Mouse (Mus musculus): ENCODE measurements around the gene Ssb.

Ssb gene

DNA sequence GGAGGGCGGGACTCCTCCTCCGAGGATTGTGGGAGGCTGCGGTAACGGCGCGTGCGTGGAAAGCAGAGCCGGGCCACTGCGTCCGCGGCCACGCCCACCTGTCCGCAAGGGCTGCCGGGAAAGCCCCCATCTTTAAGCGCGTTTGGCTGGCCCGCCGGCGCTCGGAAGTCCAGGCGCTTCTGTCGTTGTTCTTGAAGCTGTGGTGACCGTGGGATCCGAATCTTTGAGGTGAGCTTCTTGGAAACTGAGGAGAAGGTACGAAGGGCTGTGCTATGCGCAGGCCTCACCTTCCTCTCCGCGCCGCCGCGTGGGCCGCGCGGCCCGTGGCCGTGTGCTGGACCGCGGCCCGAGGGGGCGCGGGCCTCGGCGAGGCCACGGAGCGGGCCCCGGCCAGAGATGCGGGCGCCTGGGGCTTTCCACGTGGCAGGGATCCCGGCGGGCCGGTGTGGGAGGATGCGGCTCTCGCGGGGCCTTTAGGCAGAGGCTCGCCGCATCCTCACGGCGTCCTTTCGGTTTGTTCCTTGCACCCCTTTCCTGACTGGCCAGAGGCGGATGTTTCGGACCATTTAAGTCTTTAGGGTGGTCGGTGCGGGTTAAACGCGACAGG, at the start of gene Ssb:
Gene Ssb, plus strand, starts transcription at position 78 of the 607 bp plus-strand sequence.
- peak; percentile 78 to 87 for DNase-seq (ENCODE audit: low spot score in 2 of 2)

DNA sequence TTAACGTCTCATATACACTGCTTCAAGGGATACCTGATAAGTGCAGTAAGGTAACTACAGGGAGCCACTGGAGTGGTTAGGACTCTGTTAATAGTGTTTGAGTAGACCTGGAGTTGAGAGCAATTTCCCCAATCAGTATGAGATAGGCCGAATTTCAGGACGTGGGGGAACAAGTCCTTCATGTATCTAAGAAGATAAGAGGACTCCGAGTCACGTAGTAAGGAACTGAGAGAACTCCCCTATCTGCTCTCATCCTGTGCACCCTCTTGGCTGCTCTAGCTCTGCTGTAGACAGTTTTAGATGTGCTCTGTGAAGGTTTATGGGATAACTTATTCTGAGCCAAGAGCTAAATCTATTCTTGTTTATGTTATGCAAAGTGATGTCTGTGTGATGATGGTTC, 44.8 kb upstream of the Ssb start:
- no peak for DNase-seq (ENCODE audit: low spot score in 2 of 2)

DNA sequence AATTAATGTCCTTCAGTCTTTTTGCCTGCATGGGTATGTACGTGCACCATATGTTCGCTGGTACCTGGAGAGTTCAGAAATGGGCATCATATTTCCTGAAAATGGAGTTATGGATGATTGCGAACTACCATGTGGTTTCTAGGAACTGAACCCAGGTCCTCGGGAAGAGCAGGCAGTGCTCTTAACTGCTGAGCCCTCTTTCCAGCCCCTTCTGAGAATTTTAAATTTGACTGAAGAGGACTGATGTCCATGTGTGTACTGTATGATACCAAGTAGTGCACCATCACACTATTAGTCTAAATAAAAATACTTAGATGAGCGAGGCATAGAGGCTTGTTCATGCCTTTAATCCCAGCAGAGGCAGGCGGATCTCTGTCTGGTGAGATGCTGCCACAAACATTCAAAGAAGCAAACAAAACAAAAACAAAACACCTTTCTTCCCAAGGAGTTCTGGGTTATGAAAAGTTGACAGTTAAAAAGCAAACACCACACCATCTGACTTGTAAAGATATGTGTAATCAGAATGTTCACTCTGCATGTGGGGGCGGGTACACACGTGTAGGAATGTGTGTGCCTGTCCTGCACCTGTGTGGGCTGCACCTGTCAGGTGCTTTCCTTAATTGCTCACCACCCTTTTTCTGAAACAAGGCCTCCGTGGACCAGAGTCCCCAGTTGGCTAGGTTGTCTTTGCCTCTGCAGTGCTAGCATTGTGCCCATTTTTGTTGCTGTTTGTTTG, 42.8 kb upstream of the Ssb start:
- no peak for DNase-seq (ENCODE audit: low spot score in 2 of 2)

DNA sequence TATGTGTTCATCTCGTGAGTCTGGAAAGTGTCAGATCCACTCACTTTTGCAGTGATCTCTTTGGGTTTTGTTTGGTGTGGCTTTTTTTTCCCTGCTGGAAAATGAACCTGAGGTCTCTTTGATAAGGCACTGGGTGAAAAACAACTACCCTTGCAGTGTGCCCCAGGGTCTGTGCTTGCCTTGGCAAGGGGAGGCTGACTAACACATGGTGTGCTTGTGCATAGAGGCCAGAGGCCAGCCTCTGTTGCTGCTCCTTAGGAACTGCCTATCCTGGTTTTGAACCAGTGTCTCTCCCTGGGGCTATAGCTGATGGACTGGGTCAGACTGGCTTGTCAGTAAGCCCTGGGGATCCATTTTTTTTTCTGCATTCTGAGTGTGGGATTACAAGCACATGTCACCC, 41.2 kb upstream of the Ssb start:
- no peak for DNase-seq (ENCODE audit: low spot score in 2 of 2)

DNA sequence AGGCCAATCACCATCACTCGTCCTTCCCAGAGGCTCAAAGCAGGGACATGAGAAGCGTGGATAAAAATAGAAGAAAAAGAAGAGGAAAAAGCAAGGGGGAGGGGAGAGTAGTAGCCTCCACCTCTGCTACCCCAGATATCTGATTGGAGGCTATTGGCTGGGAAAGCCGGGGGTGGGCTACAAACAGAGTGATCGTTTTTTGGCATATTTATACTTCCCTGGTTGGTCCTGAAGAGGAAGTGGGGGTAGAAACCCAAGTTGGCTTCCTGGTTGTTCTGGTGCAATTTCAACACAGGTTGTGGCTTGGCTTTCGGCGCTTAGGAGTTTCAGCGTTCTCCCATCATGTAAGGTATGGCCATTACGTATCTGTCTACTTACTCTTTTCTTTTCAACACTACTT, 39.7 kb upstream of the Ssb start, which contains the start of gene Klhl23:
Gene Klhl23, plus strand, starts transcription at position 234 of the 400 bp plus-strand sequence.
- no peak for DNase-seq (ENCODE audit: low spot score in 2 of 2)

DNA sequence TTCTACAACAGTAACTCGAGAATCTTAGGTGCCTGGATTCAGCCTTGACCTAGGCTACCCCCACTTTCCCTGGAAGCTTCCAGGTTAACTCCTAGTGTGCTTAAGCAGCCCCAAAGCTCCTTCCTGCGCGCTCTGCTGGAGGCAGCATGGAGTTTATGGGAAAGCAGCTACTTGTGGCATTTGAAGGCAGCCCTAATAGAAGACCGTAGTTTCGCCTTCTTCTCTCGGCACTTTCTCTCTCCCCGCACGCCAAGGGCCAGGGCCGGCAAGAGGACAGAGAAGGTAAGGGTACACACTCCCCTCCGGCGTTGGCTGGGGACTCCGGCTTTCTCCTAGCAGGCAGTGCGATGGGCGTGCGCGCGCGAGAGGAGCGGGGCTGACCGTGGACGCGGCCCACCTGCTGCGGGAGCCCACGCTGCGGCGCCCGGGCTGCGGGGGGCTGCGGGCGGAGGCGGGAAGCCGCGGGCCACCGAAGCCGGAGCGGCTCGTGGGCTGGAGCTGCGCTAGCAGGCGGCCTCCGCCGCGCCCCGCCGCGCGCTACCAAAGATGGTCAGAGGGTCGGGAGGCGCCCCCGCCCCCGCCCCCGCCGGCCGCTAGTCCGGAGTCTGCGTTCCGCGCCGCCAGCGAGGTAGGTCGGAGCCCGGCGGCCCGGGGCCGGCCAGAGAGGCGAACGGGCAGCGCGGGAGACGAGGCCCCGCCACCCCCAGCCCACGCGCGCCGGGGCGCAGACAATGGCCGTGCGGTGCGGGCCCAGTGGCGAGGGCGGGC, 38.8 kb upstream of the Ssb start:
- peak; percentile 1 to 63 for DNase-seq (ENCODE audit: low spot score in 2 of 2)

DNA sequence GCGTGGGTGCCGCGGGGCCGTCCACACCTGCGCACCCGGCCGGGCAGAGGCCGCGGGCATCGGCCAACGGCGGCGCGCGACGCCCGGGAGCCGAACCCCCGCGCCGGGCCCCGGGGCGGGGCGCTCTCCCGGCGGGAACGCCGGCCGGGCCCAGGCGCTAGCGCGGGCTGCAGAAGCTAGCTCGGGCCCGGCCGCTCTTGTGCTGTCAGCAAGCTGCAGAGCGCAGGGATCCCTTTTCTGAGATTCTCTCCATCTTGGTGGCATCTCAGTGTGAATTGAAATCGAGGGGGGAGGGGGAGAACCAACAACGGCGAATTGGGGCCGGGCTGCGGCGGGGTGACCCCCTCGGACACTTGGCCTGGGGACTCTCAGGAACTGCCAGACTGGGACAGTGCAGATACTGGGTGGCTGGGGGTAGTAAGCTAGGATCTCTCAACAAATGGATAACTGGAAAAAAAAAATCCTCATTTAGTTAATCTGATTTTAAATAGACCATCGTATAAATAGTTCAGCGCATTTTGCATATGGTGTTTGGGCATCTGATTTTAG, 38.2 kb upstream of the Ssb start:
- peak; percentile 2 to 35 for DNase-seq (ENCODE audit: low spot score in 2 of 2)

DNA sequence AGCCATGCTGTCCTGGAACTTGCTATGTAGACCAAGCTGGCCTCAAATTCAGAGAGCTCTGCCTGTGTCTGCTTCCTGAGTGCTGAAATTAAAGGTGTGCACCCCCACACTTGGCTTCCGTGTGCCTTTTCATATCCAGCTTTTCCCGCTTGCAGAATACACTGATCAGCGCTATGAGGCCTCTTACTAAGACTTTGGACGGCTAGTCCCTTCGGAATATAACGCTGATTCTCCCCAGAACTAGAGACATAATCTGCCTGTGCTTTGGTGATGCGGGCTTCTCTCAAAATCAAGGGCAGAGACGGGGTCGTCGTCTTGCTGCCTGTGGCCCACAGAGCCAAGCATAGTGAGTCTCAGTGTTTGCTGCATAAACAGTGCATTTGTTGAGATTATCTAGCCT, 35.5 kb upstream of the Ssb start:
- DNase-seq (ENCODE audit: low spot score in 2 of 2) = no peak

DNA sequence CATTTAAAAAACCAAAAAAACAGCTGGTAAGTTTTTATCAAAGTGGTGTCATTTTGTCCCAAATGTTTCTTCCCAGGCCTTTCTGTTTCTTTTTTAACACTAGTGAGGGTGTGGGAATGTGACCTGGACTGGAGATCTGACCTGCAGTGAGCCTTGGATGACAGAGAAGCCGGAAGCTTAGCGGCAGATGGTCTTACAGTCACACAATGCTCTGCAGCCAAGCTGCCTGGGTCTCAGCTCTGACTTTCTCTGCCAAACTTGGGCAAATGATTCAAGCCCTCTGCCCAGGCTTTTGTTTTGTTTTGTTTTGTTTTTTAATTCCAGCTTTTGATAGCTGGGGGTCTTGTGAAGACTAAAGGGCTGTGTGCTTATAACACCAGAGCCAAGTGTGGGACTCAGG, 35.0 kb upstream of the Ssb start:
- DNase-seq (ENCODE audit: low spot score in 2 of 2) = no peak

DNA sequence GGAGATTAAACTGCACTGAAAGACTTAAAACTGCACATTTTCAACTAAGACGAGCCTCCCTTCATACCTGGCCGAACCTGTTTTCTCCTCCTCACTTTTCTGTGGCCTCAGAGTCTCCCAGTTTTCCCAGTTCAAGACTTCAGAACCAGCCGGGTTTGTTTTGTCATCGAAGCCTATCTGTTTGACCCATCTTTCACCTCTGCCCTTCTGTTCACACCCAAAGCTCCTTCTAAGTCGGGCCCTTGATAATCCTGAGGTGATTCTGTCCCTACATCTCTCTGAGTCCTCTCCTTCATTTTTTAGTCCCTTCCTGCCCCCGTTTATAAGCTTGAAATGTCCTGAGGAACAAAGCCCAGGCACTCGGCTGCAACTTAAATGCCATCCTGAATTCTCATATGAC, 33.3 kb upstream of the Ssb start:
- DNase-seq (ENCODE audit: low spot score in 2 of 2) = peak in 1 of 2 experiments; percentile 5

DNA sequence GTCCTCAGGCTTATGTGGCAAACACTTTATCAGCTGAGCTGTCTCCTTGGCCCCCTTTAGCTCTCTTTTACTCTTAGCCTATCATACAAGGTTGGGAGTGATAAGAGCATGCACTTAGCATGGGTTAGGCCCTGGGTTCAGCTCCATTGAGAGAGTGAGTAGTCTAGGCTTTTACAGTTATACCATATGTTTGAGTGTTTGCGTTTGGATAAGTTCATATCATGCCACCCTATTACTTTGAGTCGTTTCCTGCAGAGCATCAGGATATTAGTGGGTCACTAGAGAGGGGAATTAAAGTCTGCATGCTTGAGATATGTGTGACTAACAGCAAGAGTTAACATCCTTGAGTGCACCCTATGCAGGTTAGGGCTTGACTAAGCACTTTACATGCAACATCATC, 31.7 kb upstream of the Ssb start:
- DNase-seq (ENCODE audit: low spot score in 2 of 2) = no peak

DNA sequence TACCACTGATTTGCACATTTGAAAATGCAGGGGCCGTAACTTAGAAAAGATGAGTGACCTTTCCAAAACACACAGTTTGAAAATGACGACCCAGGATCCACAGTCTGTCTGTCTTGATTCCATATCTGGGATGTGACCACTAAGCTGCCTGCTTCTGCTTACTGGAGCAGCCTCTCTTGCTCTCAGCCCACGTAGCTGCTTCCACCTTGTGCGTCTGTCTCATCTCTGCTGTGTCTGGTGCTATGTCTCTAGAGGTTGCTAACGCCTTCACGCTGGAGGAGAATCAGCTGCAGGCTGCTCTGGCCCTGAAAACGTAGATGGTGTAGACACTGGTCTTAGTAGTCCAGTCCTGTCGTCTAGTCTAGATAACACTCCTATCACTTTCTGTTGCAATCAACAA, 31.2 kb upstream of the Ssb start:
- no peak for DNase-seq (ENCODE audit: low spot score in 2 of 2)

DNA sequence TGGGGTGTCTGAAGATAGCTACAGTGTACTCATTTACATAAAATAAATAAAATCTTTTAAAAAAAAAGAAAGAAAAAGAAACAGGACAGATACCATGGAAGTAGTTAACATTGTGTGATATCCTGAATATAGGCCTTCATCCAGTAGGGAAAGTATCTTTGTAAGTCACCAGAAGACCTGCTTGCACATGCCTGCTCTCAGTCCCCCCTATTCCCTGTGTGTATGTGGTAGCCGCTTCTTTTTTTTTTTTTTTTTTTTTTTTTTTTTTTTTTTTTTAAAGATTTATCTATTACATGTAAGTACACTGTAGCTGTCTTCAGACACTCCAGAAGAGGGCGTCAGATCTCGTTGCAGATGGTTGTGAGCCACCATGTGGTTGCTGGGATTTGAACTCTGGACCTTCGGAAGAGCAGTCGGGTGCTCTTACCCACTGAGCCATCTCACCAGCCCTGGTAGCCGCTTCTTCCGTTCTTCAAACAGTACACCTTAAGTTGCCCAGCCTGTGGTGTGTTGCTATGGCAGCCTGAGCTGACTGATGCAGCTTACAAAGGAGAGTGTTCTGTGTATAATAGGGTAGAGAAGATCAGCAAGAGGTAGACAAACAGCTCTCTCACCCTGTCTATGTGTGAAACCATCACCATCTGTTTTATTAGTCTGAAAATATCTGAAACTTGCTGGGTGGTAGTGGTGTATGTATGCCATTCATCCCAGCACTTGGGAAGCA, 24.0 kb upstream of the Ssb start:
- DNase-seq (ENCODE audit: low spot score in 2 of 2) = no peak

DNA sequence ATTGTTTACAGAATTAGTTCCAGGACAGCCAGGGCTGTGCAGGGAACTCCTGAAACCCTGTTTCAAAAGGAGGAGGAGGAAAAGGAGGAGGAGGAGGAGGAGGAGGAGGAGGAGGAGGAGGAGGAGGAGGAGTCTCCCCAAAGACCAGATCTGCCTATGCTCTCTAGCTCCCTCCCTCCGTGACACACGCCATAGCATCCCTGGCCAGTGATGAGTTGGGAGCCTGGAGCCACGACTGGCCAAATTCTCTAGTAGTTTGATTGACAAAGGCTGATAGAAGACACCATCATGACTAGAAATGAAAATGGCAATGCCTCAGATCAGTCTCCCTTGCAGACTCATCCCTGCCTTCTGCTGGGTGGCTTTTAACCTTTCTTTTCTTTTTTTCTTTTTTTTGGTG, 23.4 kb upstream of the Ssb start:
- DNase-seq (ENCODE audit: low spot score in 2 of 2) = no peak

DNA sequence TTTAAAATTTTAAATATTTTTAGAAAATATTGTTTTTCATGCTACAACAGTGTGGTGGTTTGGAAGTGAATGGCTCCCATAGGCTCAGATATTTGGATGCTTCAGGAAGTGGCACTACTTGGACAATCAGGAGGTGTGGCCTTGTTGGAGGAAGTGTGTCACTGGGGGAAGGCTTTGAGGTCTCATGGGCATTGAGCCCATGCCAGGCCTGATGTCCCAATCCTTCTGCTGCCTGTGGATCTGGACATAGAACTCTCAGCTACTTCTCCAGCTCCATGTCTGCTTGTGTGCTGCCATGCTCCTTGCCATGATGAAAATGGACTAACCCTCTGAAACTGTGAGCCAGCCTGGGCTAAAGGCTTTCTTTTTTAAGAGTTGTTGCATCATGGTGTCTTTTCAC, 22.7 kb upstream of the Ssb start:
- DNase-seq (ENCODE audit: low spot score in 2 of 2) = no peak

DNA sequence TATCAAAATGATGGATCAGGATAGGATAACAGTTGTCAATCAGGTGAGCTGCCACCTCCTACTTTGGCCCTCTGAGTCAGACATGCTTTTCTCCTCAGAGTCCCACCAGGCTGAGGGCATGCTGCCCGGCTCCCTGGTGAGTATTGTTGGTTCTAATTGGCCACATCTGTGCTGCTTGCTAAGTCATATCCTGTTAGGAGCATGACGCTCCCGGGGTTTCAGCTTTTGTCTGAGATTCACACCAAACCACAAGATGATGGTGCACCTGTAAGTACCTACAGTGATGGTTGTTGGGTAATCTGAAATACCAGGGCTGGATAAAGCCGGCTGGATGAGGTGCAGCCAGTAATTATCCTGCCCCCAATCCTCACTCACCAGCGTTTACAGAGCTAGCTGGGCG, 21.1 kb upstream of the Ssb start:
- no peak for DNase-seq (ENCODE audit: low spot score in 2 of 2)

DNA sequence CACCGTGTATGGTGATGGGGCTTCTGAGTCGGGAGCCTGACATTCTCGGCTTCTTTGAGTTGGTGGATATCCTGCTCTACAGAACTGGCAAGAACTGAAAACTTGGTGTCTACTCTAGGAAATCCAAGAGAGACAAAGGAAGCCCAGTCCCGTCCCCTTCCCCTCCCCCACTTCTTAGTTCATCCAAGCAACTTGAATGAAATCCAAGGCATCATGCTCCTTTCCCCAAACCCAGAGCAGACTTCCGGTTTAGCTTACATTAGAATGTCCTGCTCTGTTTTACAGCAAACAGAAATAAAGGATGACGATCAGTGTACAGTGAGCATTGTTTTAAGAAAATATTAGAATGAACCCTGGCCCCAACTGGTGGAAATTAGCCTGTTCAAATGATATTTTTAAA, 12.1 kb upstream of the Ssb start:
- DNase-seq (ENCODE audit: low spot score in 2 of 2) = no peak

DNA sequence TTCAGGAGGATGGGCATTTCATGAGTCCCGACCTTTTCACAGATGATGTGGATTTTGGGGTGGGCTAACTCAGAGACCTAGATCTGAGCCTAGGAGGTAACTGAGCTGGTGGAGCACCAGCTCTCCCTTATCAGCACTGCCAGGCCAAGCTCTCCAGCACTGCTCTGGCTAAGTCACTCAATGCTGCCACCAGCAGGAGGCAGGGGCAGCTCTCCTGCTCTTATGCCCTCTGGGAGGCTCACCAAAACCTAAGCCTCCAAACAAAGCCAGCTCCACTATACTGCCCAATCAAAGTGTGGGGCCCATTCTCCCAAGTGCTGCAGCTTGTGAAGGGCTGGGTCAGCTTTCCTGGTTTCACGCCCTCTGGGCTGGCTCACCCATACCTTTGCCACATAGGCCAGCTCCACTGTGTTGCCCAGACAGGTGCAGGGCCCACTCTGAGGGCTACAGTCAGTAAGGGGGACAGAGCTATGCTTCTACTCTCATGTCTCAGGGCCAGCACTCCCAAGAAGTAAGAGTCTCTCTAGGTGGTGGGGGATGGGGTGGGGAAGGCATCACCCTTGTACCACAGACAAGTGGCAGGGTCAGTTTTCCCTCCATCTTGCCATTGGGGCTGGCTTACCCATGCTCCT, 9.8 kb upstream of the Ssb start:
- no peak for DNase-seq (ENCODE audit: low spot score in 2 of 2)

DNA sequence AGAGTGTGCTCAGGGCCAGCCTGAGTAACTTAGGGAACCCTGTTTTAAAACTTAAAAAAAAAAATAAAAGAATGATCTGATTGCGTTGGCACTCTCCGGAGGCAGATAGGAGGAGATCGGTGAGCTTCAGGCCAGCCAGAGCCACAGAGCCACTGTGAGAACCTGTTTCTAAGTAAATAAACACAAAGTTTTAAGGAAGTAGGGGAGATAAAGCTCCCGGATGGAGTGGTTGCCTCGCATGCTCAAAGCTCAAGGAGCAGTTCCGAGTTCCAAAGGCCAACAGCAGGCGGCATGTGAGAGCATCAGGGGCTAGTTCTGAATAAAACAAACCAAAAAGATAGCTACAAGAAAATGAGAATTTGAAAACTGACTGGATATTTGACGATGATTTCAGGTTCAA, 5.0 kb upstream of the Ssb start:
- peak; percentile 30 to 33 for DNase-seq (ENCODE audit: low spot score in 2 of 2)

DNA sequence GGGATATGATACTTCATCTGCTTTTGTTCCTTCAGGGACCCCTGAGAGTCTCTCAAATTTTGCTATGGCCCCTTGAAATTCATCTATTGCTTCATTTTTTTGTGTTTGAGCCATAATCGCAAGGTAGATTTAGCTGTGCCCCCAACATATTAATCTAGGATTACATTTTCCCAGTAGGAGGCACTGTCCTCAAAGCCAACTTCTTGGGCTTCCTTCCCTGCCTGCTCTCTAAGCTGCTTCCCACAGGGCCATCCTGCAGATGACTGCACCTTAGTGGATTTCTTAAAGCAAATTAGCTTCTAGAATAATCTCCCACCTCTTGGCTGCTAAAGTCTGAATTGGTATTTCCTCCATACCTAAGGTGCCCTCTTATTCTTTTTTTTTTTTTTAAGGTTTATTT, 3.5 kb upstream of the Ssb start:
- DNase-seq (ENCODE audit: low spot score in 2 of 2) = no peak

DNA sequence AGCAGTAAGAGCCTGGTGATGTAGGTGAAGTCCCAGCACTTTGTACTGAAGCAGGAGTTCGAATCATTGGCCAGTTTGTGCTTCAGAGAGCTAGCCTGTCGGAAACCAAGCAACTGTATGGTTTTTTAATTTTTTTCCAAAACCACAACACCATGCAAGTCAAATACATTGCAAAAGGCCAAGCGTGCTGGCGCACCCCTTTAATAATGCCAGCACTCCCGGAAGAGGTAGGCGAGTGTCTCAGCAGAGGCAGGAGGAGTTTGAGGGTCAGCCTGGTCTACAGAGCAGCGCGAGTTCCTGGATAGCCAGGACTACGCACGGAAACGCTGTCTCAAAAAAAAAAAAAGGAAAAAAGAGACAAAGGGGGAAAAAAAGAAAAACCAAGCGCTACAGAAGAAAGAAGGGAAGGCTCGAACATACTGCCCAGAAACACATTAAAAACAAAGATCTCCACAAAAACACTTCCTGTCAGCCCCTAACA, 350 bp upstream of the Ssb start:
- DNase-seq (ENCODE audit: low spot score in 2 of 2) = peak in 1 of 2 experiments; percentile 23

Measured in urinary bladder, adult 18-20 months (tissue).